Mouse (Mus musculus) mesoderm, embryonic 11.5 days (tissue): ENCODE measurements around the gene Gm20388.
"Not testable (repeated sequence)": the region's sequence is repeated elsewhere in the genome, so short reads cannot be mapped to it uniquely, and the experiment has no call there.

Experiments used
- DNase-seq: peaks from one replicate; pipeline ENCODE4 v3.0.0-alpha.2; 2012; ENCODE audit warnings: low read depth, low spot score

The Gm20388 gene

DNA sequence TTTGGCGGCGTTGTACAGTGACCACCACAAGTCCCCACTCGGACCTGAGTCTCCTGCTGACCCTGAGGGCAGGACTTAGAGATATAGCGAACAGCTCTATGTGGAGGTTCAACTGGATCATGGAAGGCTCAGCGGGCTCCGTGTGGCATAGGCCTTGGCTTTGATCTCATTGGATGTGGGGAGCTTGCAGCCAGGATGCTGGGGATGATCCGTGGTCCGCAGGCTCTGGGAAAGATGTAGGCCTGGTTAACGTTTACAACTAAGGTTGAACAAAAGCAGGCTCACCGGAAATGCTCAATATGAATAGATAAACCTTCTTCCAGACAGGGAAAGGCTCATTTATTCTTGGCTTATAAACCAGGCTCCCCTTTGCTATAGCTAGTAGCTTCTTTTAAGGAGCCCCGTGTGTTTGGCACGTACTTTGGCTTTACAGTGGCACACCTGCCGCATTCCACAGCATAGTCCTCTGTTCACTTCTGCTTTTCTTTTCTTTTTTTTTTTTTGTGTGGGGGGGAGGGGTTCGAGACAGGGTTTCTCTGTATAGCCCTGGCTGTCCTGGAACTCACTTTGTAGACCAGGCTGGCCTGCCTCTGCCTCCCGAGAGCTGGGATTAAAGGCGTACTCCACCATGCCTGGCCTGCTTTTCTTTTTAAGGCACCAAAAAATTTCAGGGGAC lies 1218.8 kb downstream of the Gm20388 start:
- DNase-seq, result no peak

DNA sequence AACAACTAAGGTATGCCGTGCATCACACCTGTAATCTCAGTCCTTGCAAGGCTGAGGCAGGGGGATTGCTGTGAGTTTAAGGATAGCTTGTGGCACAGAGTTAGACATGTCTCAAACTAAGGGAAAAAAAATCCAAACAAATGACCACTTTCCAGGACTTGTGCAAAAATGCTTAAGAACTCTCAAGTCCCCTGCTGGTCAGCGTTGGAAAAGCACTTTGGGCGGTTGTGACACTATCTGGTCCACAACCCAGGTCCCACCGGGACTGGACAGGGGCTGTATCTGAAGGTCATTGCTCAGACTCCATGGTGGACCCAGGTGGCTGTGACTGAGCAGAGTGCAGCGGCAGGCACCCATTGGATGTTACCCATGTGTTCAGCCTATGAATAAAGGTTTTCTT lies 1219.9 kb downstream of the Gm20388 start:
- no peak for DNase-seq

DNA sequence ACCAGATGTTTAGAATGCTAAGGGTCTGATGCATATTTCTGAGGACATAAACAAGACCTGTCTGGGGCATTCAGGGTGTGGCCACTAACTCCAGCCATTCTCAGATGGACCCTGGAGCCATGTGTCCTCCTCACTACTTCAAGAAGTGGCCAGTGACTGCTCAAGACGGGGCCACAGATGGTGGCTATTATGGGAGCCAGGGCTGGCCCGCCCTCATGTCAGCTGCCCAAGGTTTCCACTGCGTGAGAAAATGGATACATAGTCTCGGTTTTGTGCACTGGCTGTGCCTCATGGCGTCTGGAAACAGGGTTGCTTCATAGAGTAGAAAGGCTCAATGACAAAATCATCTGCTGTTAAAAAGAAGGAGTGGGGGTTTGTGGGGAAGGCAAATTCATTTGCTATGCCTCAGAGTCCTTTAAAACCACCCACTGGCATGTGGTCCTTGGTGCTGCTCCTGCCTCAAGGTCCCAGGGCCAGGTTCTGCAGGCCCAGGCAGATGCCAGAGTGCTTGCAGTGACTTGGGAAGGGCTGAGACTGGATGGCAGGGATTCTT lies 1222.4 kb downstream of the Gm20388 start:
- DNase-seq, result no peak

DNA sequence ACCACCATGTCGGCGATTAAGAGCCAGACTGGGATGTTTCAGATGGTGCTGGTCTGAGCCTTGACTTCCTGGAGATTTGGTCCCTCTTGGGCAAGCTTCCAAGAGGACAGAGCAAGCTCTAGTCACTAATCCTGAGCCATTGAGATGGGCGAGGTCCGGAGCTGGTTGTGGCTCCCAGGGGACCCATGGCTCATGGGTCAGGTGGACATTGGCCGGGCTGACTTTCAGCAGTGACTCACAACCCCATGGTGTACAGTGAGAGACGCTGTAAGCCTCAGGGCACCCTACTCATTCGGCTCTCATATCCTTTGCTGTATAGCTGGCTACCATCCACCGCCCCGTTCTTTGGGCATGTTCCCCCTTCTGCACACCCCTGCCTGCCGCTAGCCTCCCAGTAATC lies 1223.5 kb downstream of the Gm20388 start:
- no peak for DNase-seq

DNA sequence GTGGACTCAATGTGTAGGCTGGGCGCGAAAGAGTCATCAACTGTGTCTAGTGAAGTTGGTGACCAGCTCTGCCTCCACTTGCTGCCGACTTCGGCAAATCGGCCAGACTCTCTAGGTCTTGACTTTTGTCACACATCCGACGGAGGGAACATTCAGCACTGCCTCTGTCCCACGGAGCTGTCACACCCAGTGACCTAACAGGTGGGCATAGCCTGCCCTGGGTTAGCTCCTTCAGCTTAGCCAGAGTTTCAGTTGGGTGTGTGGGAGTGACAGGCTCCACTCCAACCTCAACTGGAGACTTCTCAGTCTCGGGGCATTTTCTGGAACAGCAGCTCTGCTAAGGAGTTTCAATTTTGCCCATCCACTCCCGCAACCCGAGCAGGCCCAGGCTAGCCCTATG lies 1223.9 kb downstream of the Gm20388 start:
- DNase-seq, result no peak

DNA sequence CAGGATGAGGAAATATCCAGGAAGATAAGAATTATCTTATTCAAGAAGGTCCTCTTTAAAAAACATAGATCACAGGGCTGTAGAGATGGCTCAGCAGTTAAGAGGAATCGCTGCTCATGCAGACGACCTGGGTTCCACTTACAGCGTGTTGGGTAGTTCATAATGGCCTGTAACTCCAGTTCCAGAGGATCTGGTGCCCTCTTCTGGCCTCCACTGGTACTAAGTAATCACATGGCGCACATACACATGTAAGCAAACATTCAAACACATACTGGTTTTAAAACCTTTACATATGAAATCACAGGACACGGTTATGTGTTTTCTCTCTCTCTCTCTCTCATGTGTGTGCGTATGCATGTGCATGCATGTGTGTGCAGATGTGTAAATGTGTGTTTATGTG lies 1226.2 kb downstream of the Gm20388 start:
- no peak for DNase-seq

DNA sequence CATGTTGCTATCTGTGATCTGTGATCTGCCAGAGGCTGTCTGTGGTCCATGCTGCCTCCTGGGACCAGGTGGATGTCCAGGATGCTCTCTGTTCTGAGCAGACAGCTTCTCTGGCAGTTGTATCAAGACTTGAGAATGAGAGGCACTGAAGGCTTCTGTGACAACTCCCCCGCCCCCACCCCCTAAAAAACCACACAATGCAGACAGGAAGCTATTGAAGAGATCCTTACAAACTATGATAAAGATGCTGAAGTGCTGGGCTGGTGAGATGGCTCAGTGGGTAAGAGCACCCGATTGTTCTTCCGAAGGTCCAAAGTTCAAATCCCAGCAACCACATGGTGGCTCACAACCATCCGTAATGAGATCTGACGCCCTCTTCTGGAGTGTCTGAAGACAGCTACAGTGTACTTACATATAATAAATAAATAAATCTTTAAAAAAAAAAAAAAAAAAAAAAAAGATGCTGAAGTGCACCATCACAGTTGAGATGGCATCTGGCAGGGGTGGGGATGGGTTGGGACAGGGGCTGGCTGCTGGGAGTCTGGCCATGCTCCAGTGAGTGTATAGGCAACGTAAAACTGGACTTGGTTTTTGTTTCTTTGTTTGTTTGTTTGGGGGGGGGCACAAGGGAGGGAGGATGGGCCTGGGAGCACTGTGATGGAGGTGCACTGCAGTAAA lies 1235.0 kb downstream of the Gm20388 start:
- not testable (repeated sequence) for DNase-seq

DNA sequence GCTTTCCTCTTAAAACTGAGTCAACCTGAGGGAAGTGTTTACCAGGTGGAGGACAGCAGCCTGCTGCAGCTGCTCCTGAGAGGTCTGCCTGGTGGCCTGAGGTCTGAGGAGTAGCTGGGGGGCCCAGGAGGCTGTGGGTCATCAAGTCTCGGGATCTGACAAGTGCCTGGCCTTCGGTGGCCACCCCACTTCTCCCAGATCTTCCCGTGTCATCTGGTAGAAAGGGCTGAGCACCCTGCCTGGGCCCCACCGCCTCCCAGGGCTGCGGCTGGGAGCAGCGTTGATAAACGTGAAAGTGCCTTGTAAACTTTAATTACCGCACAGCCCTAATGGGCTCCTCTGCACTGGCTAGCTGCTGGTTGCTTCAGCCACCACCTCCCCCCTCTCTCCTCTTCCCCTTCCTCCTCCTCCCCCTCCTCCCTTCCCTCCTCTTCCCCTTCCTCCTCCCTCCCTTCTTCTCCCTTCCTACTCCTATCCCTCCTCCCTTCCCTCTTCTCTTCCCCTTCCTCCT lies 1238.0 kb downstream of the Gm20388 start:
- DNase-seq, result no peak

DNA sequence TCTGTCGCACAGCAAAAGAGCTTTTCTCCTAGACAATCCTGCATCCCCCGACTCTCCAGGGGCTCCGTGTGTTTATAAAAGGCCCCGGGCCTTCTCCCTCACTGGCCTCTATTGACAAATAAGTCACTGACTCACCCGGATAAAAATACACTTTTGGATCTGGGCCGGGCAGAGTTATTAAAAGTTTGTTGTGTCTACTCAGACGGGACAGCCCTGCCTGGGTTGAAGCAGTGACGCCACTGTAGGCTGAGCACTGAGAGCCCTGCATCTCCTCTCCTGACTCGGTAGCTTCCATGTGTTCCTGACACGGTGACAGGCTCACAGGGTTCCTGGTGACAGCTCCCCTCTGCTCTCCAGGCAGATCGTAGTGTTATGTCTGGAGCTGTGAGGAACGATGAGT lies 1241.8 kb downstream of the Gm20388 start:
- DNase-seq, result no peak

DNA sequence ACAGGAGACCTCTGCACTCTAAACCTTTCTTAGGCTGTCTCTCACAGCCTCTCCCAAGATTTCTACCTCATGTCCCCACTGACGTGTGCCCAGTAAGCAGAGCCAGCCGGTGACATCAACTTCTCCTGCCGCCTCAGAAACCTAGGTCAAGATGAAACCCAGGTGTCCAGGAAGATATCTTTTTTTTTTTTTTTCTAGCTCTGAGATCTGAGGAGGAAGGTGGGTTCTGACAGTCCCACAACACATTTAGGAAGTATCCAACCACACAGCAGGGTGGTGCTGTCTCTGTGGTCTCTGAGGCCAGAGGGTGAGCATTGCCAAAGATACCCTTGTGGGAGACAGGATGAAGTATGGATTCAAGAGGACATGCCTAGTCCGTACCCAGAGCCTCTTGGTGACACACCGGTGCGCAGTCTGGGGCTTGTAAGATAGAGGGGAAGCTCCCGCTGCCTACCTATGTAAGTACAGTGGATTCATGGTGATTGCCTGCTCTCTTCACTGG lies 1246.4 kb downstream of the Gm20388 start:
- DNase-seq, result no peak

DNA sequence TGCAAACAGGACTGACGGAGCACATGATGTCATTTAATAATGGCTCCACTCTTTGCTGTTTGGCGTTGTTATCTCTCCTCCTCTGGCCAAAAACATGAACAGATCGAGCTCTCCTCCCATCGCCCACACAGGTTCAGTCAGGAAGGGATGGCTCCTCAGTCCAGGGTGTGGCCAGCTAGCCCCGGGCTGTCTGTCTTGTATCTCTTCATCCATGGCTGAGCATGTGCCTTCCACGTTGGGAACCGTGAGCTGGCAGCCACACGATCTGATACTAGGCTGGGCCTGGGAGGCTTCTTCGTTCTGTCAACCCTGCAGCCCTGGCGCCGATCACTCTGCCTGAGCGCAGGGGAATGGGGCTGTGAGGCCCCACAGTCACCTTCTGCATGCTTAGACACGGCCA lies 1248.2 kb downstream of the Gm20388 start:
- DNase-seq, result no peak

DNA sequence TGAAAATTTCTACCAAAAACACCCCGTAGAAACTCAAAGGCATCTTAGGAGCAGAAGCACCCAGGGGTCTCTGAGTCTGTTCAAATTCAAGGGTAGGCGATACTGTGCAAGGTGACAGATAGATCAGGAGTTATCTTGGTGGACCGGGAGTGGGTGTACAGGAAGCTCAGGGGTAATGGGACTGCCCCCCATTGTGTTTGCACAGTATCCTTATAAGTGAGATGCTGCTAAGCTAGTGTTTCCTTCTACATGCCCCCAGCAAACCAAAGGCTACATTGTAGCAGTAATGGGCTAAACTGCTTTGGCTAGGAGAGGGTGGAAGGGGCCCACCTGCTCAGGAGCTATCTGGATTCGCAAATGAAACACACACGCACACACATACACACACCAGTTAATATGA lies 1250.8 kb downstream of the Gm20388 start:
- no peak for DNase-seq

DNA sequence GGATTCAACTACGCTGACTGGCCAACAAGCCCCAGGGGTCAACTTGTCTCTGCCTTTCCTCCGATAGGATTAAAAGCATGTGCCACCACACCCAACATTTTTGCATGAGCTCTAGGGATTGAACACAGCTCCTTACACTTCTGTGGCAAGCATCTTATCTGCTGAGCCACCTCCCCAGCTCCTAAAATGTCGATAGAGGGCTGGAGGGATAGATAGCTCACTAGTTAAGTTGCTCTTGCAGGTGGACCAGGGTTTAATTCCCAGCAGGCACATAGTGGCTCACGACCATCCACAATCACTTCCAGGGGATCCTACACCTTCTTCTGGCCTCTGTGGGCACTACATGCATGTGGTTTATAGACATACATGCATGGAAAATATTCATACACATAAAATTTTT lies 1251.8 kb downstream of the Gm20388 start:
- no peak for DNase-seq

DNA sequence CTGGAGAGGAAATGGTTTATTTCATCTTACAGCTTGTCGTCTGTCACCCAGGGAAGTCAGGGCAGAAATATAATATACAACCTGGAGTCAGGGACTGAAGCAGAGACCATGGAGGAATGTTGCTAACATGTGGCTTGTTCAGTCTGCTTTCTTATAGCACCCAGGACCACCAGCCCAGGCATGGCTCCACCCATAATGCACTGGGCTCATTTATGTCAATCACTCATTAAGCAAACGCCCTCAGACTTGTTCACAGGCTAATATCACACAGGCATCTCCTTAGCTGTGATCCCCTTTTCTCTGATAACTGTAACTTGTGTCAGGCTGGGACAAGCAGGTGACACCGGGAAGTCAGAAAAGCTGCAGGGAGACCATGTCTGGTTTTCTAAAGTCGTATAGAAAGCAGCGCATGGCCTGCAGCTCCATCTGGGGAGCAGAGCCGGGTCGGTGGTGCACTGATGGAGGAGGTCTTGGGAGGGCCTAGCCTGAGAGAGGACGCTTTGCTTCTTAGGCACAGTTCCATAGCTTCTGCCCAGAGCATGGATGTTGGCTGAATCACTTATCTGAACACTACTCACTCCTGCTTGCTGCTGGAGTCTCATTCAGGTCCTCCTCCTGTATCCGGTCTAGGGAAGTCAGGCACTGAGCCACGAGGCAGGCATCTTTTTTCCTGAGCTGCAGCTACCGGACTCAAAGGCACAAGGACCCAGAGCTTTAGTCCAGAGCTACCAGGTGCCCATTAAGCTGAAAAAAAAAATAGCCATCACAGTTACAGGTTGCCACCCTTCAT lies 1252.5 kb downstream of the Gm20388 start:
- DNase-seq, result no peak

DNA sequence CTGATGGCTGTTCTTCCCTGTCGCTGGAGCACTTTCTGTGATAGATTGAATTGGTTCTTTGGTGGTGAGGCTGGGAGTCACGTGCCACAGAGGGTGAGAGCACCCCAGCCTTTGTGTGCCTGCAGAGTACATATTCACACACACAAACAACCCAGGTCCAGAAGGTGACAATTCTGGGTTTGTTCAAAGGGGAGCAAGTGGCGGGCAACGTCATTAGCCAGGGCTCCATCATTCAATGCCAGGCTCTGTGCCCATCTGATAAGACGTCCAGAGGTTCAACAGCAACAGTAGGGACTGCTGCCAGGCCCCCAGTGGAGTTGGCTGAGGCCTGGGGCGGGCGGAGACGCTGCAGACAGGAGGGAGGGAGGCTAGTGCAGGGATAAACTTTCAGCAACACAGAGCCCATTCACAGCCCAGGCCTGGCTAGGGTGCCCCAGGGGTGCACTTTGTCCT lies 1253.4 kb downstream of the Gm20388 start:
- no peak for DNase-seq

DNA sequence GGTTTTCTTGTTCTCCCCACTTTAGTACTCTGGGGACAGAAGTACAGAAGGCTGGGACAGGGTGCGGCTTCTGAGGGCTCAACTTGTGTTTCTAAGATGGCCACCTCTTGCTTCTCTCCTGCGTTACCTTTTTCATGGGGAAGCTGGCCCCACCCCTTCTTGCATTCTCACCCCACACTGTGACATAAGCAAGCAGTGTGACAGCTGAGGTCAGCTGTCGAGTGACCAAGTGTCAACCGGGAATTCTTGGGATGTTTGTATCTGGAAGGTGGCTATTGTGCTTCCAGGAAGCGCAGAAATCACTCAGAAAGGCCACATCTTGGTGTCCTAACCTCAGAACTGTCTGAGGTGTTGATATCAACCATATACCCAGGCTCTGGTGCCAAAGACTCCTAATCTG lies 1257.4 kb downstream of the Gm20388 start:
- no peak for DNase-seq

DNA sequence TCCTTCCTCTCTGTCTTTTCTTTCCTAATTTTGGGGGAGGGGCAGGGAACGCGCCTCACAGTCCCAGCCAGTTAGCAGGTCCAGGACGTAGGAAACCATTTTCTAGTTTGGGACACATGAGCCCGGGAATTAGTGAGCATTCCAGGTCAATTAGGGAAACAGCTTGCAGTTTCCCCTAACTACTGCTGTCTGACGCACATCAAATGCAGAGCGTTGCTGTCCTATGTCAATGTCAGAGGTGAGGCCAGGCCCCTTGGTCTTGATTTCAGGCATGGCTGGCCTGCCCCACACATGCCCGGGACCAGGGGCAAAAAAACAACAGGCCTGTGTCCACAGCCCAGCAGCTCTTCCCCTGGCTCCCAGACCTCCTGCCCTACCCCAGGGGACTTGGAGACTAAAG lies 1259.5 kb downstream of the Gm20388 start:
- no peak for DNase-seq

DNA sequence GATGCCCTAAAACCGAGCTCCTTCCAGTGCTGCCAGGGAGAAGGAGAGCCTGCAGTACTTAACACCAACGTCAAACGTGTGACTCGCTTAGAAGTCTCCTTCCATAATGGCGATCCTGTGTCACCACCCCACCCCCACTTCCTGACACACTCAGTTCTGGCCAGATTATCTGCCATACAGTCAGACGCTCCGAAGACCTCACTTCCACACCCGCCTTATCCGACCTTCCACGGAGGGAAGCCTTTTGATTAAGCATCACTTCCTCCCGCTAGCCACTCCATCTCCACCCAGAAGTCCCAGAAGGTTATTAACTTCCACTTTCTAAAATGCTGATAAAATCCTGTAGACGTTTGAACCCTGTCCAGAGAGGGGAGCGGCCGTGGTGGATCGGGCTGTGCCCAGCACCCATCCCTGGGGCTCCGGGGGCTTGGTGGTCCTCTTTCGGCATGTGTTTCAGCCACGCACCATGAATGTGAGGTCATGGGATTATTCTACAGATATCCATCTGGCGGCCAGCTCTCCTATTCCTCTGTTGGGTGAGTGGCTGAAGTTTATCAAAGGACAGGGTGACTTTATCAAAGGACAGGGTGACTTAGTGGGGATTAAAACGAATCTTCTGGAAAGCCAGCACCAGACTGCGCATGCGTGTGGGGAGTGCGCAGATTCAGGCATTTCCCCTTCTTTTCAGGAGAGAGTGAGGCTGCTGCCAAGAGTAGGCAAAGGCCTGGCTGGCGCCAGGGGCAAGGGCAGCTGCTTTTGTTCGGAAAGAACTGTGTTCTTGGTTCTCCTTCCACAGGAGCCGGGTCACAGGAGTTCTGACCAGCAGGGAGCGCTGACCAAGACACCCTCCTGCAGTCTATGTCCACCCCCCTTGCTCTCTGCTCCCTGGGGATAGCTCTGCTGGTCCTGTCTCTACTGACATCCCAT lies 1260.2 kb downstream of the Gm20388 start:
- no peak for DNase-seq

DNA sequence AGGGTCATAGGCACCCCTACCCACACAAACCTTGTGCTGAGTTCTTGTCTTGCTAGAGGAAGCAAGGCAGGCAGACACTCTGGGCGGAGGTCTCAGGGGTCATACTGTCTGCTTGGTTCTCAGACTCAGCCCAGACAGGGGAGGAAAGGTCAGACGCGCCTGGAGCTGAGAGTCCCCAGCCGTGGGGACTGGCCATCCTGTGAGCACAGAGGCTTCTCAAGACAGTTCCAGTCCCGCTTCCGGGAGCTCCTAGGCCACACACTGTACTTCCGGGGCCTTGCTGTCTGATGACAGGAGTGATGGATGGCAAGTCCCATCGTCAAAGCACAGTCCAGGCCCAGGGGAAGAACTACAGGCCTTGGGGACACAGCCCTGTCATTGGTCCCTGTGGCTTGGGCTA lies 1261.9 kb downstream of the Gm20388 start:
- no peak for DNase-seq

DNA sequence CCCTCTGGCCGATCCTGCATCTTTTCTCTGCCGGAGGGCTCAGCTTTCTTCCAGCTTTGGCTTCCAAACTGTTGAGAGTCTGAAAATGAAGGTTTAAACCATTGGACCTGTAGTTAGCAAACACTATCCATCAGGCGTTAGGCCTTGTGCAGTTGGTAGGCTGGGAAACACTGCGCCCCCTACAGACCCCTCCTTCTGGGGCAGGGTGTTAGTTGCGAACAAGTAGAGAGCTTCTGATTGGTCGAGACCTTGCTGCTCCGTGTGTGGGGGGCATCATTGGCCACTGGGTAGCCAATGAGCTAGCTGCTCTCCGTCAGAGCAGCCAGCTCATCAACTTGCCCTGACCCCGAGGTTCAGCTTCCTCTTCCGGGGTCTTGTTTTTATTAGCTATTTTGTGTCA lies 1263.5 kb downstream of the Gm20388 start:
- peak; percentile 63 for DNase-seq
